Mouse (Mus musculus) brain, embryonic 14.5 days (tissue): ENCODE data around the gene Gm33543.

Experiments used
- CTCF ChIP-seq: fragments of 200-500 bp; IDR thresholded peaks from 2 replicates; pipeline ENCODE4 v1.5.1; 2012; ENCODE audit warnings: inconsistent platforms, mild to moderate bottlenecking, moderate library complexity, borderline replicate concordance; ENCODE audit not compliant: insufficient read depth, insufficient read length; ENCODE audit errors: extremely low read depth
- POLR2A ChIP-seq: fragments of 200-500 bp; IDR thresholded peaks from 2 replicates; pipeline ENCODE4 v1.6.1; 2012; ENCODE audit warnings: mild to moderate bottlenecking, inconsistent platforms, borderline replicate concordance; ENCODE audit not compliant: poor library complexity, insufficient read depth, insufficient read length, severe bottlenecking; ENCODE audit errors: extremely low read depth

DNA sequence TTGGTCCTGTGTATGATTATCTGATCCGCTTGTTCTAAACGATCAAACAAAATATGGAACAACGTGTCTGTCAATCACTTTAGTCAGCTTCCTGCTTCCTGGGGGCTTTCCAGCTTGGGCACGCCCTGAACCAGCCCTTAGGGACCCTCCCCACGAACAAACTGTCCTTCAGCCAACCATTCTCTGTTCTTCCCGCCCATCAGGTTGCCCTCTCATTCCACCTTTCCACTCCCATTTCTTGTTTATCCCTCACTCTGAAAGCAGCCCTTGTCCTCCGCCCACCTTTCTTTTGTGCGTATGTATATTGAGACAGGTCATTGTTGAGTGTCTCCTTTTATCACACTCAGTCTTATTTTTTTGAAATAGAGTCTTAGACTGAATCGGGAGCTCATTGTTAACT is 49.4 kb upstream of the Gm33543 start:
- TF ChIP-seq CTCF, result no peak
- no peak for TF ChIP-seq POLR2A
